Mouse (Mus musculus) hindbrain, embryonic 14.5 days (tissue): Measurements from ENCODE around the gene Nckipsd. TPM values are rescaled to one million over a fixed set of nuclear protein-coding genes. Genes with fewer than 3 reads are reported as not detected.

Experiments used
- ATAC-seq: fragments of 200-750 bp; cut with Nextera tagmentation; 2 replicates; pipeline ENCODE4 v1.8.0; 2017; ENCODE audit warnings: moderate number of reproducible peaks, mild to moderate bottlenecking, moderate TSS enrichment, moderate library complexity; ENCODE audit not compliant: low FRiP score
- DNase-seq: peaks from one replicate; pipeline ENCODE4 v3.0.0-alpha.2; 2015; ENCODE audit warnings: low spot score
- H3K27ac ChIP-seq: fragments of 300-500 bp; sonication (generic); 2 replicates; pipeline ENCODE4 v1.5.1; 2014; ENCODE audit warnings: mild to moderate bottlenecking, moderate library complexity
- H3K27me3 ChIP-seq: fragments of 300-500 bp; sonication (generic); 2 replicates; pipeline ENCODE4 v1.6.1; 2014; ENCODE audit warnings: mild to moderate bottlenecking, low read length, mixed read lengths; ENCODE audit not compliant: control insufficient read depth, insufficient read depth
- H3K36me3 ChIP-seq: fragments of 300-500 bp; sonication (generic); replicated peaks from 2 replicates; pipeline ENCODE4 v1.6.1; 2014; ENCODE audit not compliant: control insufficient read depth, insufficient read depth
- H3K4me1 ChIP-seq: fragments of 300-500 bp; sonication (generic); replicated peaks from 2 replicates; pipeline ENCODE4 v1.6.1; 2014; ENCODE audit warnings: antibody characterized with exemption, low read length, mixed read lengths; ENCODE audit not compliant: control insufficient read depth, insufficient read depth
- H3K4me2 ChIP-seq: fragments of 300-500 bp; sonication (generic); replicated peaks from 2 replicates; pipeline ENCODE4 v1.6.1; 2014; ENCODE audit warnings: mild to moderate bottlenecking, moderate library complexity
- H3K4me3 ChIP-seq: fragments of 300-500 bp; sonication (generic); replicated peaks from 2 replicates; pipeline ENCODE4 v1.5.1; 2014; ENCODE audit warnings: mild to moderate bottlenecking, low read length
- H3K9ac ChIP-seq: fragments of 300-500 bp; sonication (generic); 2 replicates; pipeline ENCODE4 v1.6.1; 2014
- H3K9me3 ChIP-seq: fragments of 300-500 bp; sonication (generic); 2 replicates; pipeline ENCODE4 v1.6.1; 2016; ENCODE audit warnings: low read length; ENCODE audit not compliant: control insufficient read depth
- WGBS: fragments of 180-500 bp; shearing (Covaris S2); extraction: QIAGEN DNeasy Blood & Tissue Kit; methylation state at CpG from one replicate; pipeline ENCODE4 v1.1.7; 2014; 5-methylcytosine and 5-hydroxymethylcytosine counted together
- polyA plus RNA-seq: library from polyadenylated mRNA; unstranded; fragments of >200 nt; fragmentation: Nextera tagmentation; extraction: Ambion mirVana; gene quantifications from 2 replicates; pipeline ENCODE4 v1.2.1, GENCODE M21; 2014

Nckipsd gene
- polyA plus RNA-seq, 1 experiment from 2014 or later, result 28.5 TPM

DNA sequence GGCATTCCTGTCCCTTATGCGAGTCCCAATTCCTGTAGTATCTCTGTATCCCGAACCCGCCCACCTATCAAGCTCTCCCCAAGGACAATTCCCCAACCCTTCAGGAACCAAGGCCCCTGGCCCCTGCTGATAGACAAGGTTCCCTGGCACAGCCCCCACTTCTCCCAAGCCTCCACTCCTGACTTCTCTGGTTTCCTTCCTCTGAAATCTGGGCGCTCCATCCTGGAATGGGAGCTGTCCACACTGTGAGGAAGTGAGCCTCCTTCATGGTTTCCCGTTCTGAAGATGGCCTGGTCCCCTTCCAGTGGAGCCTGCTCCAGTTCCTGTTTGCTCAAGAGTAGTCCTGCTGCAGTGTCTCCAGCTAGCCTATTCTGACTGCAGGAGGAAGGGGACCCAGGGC, 1.0 kb downstream of the Nckipsd start:
- no peak for ATAC-seq
- Histone ChIP-seq H3K9me3 (no peaks in the 10 kb centered on the region), H3K4me3 (peak overlapping the region; percentile 77), H3K27me3 (no peaks in the 10 kb centered on the region), H3K4me1 (peaks cover 15% of the 10 kb centered on the region), H3K36me3 (peaks cover 75% of the 10 kb centered on the region), H3K9ac (peak overlapping the region; percentile 80), H3K27ac (no peak overlapping the region), H3K4me2 (peak overlapping the region; percentile 93)
- WGBS, result 70% methylated on average over 5 of the region's 5 CpGs
- DNase-seq, result no peak

DNA sequence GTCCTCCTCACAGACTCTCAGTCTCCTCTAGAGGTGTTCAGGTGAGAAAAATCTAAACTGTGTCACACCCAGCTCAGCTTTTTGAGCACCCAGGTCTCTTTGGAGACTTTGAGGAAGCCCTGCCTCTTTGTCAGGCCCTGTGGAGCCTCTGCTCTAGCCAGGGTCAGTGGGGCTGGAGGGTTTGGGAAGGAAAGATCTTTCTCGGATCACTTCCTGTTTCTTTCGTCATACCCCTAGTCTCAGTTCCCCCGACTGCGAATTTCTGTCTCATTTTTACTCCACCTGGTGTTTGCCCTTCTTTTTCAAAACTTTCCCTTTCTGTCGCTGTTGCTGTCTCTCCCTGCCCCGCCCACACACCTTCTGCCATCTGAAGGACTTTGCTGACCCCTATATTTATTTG, 1.6 kb downstream of the Nckipsd start:
- 87% methylated on average over 6 of the region's 6 CpGs for WGBS
- Histone ChIP-seq H3K4me3 (no peak overlapping the region), H3K4me2 (0 out of 2 replicates have a peak overlapping the region, but pooled peaks have one; percentile 93)

DNA sequence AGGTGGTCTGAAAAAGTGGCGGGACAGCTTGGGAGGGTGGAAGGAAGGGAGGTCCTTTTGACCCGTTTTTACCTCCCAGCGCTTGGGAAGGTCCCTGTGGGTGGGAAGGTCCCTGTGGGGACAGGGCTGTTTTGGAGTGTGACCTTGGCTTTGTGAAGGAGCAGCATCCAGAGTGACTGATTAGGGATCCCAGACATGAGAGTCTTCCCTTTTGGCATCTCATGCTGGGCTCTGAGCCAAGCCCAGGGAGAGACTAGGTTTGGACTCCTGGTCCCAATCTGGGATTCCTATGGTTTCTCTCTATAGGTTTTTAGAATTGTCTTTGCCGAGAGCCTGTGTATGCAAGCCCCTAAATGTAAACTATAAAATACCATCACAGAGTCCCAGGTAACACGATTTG, 2.3 kb downstream of the Nckipsd start:
- Histone ChIP-seq H3K9ac (no peak overlapping the region), H3K4me2 (no peak overlapping the region), H3K27me3 (no peaks in the 10 kb centered on the region), H3K4me1 (peaks cover 15% of the 10 kb centered on the region), H3K9me3 (no peaks in the 10 kb centered on the region), H3K4me3 (no peak overlapping the region), H3K36me3 (peaks cover 75% of the 10 kb centered on the region), H3K27ac (no peak overlapping the region)
- DNase-seq (no peak), ATAC-seq (no peak)
- WGBS, result 89% methylated on average over 5 of the region's 5 CpGs

More for the DNA sequence above, 1.6 kb downstream of the Nckipsd start:
- H3K4me1 ChIP-seq, result peaks cover 15% of the 10 kb centered on the region
- ATAC-seq, result no peak
- peaks cover 75% of the 10 kb centered on the region for H3K36me3 ChIP-seq
- H3K9ac ChIP-seq, result 0 out of 2 replicates have a peak overlapping the region, but pooled peaks have one; percentile 80
- no peaks in the 10 kb centered on the region for H3K9me3 ChIP-seq
- DNase-seq, result no peak
- no peaks in the 10 kb centered on the region for H3K27me3 ChIP-seq
- no peak overlapping the region for H3K27ac ChIP-seq

DNA sequence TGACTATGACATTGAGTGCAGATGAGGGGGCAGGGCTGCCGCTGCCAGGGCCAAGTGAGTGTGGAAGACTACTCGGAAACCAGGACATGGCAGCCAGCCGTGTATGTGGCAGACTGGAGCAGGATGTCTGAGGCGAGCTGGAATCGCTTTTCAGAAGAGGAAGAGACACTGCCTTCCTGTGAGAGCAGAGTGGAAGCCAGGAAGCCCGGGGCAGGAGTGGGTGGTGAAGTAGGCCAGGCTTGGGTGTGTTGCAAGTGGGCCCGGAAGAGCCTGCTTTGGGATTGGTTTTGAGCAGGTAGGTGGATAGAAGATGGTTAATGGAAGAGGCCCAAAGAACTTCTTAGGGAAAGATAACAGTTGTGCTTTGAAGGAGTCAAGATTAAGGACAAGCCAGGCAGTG, 7.4 kb downstream of the Nckipsd start:
- Histone ChIP-seq H3K27ac (no peak overlapping the region), H3K4me3 (no peak overlapping the region), H3K4me2 (no peak overlapping the region), H3K36me3 (peaks cover 86% of the 10 kb centered on the region), H3K9me3 (no peaks in the 10 kb centered on the region), H3K27me3 (no peaks in the 10 kb centered on the region), H3K4me1 (no peaks in the 10 kb centered on the region), H3K9ac (no peak overlapping the region)
- WGBS, result 92% methylated on average over 7 of the region's 7 CpGs
- ATAC-seq (no peak), DNase-seq (no peak)

DNA sequence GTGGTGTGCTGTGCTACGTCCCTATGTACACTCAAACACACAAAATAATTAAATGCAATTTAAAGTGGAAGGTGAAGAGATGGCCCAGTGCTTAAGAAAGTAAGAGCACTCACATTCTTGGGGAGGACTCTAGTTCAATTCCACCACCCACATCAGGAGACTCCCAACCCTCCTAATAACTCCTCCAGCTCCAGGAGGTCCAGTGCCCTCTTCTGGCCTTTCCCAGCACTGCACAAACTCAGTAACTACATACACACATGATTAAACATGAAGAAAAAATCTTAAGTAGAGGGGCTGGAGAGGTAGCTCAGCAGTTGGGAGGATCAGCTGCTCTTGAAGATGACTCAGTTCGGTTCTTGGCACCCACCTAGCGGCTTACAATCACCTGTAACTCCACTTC, 11.3 kb downstream of the Nckipsd start:
- no peaks in the 10 kb centered on the region for H3K27me3 ChIP-seq
- no peak for ATAC-seq
- peaks cover 48% of the 10 kb centered on the region for H3K36me3 ChIP-seq
- H3K4me1 ChIP-seq, result peaks cover 10% of the 10 kb centered on the region; the same call in 1 of the 2 replicates
- no peak overlapping the region for H3K4me3 ChIP-seq
- H3K9ac ChIP-seq, result no peak overlapping the region
- H3K27ac ChIP-seq, result no peak overlapping the region
- H3K9me3 ChIP-seq, result no peaks in the 10 kb centered on the region
- peak; percentile 63 for DNase-seq
- no peak overlapping the region for H3K4me2 ChIP-seq
- 69% methylated on average over 3 of the region's 3 CpGs for WGBS

DNA sequence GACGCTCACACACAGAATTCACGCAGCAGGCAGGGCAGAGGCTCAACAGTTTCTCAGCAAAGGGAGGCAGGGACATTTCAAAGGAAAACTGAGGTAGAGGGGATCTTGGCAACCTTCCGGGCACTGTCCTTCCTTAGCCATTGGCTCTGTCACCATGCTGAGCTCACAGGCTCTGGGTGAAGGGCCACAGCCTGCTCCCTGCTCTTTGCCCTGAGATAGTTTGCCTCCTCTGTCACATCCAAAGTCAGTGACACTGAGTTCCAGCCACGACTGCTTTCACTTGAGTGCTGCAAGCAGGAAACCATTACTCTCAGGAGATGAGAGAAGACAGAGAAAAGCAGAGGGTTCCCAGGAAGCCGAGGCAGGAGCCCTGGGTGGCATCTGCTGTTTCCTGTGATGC, 11.9 kb downstream of the Nckipsd start:
- no peak overlapping the region for H3K4me2 ChIP-seq
- WGBS, result 73% methylated on average over 5 of the region's 5 CpGs

DNA sequence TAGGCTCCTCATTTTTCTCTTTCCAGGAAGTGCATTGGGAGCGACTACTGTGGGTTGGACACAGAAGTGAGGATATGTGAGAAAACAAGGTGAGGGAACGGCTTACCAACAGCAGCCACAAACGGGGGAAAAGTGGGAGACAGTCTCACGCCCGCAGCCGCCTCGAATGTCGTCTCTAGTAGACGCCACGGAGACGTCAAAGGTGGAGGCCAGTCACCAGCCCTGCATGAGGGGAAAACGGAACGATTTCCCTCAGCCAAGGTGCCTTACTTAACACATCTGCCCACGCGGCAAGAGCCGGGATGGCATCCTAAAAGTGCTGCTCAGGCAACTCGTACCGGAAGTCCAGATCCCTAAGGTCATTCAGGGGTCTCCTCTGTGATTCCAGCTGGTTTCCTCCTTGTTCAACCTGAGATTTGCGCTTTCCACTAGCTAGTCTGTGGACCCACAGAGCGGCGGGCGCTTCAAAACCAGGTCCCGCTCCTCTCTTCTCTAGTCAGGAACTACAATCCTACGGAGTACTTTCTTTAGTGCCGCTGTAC, 16.0 kb downstream of the Nckipsd start:
- Histone ChIP-seq H3K27ac (peak overlapping the region; percentile 79), H3K4me3 (peak overlapping the region; percentile 69), H3K4me1 (peaks cover 27% of the 10 kb centered on the region), H3K27me3 (peaks cover 11% of the 10 kb centered on the region), H3K4me2 (peak overlapping the region; percentile 86), H3K9me3 (no peaks in the 10 kb centered on the region), H3K9ac (peak overlapping the region; percentile 51), H3K36me3 (peaks cover 25% of the 10 kb centered on the region)
- ATAC-seq, result no peak
- WGBS, result 5% methylated on average over 25 of the region's 25 CpGs
- DNase-seq, result peak; percentile 30

More for the DNA sequence above, 11.9 kb downstream of the Nckipsd start:
- peaks cover 42% of the 10 kb centered on the region for H3K36me3 ChIP-seq
- no peaks in the 10 kb centered on the region for H3K9me3 ChIP-seq
- DNase-seq, result no peak
- no peak for ATAC-seq
- no peaks in the 10 kb centered on the region for H3K27me3 ChIP-seq
- H3K27ac ChIP-seq, result no peak overlapping the region
- H3K4me1 ChIP-seq, result peaks cover 10% of the 10 kb centered on the region; the same call in 1 of the 2 replicates
- H3K4me3 ChIP-seq, result no peak overlapping the region
- no peak overlapping the region for H3K9ac ChIP-seq

DNA sequence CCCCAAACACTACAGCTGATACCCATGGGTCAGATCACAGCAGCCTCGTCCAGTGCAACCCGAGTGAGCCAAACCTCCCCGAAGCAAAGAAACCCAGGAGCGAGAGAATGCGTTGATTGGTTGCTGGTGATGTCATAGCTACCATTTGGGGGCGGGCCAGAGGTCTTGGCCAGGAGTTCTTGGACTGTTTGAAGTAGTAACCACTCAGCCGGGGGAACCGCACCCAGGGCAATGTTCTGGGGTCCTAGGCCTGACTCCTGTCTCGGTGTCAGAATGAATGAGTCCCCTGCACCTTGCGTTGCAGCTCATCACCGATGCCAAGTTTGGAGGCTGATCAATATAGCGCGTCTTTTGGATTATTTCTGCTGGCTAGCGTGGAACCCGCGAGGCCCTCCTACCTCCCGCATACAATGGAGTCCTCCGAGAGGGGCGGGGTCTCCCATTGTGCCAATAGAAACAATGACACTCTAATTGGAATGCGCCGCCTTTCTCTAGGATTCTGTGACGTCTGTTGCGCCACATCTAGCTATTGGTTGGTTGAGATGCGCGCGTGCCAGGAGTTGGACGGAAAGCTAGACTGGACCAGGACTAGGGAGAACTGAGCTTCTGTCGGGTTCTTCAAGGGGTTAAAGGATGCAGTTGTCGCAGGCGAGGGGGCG, 16.7 kb downstream of the Nckipsd start:
- H3K4me1 ChIP-seq, result peaks cover 30% of the 10 kb centered on the region

DNA sequence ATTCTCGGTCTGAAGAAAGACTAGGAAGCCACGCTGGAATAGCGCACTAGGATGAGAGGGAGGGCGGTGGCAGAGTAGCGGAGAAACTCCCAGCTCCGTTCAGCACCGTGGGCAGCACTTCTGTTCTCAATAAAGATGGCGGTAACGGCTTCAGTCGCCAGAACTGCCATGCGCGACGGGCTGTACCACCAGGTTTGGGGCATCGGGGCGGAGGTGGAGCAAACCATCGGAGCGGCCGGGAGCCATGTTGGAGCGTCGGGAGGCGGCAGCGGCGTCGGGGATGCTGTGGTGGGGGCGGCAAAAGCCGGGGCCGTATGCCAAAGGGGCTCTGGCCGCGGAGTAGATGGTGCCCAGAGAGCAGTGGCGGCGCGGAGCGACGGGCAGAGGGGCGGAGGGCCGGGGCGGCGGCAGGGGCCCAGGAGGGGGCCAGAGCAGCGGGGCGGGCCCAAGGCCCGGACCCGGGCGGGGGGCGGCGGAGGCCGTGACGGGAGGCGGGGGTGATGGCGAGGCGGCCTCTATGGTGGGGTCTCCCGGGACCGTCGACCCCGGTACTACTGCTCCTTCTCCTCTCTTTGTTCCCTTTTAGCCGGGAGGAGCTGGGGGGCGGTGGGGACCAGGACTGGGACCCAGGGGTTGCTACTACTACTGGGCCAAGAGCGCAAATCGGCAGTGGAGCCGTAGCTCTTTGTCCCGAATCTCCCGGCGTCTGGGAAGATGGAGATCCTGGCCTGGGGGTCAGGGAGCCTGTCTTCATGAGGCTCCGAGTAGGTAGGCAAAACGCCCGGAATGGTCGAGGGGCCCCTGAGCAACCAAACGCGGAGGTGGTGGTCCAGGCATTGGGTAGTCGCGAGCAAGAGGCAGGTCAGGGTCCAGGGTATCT, 17.9 kb downstream of the Nckipsd start, which contains the start of gene Celsr3:
Gene Celsr3, plus strand, starts transcription at position 501 of the 880 bp plus-strand sequence.
- Histone ChIP-seq H3K4me3 (peak within 1 kb of the TSS; percentile 69), H3K9me3 (no peaks in the 10 kb centered on the region), H3K4me1 (peaks cover 42% of the 10 kb centered on the region), H3K27me3 (peaks cover 24% of the 10 kb centered on the region), H3K36me3 (peaks cover 40% of the 10 kb centered on the region), H3K27ac (peak within 1 kb of the TSS; percentile 85), H3K4me2 (peak within 1 kb of the TSS; percentile 86), H3K9ac (peak within 1 kb of the TSS; percentile 83)
- 2% methylated on average over 57 of the region's 70 CpGs for WGBS
- DNase-seq, result peak; percentile 91
- peak; percentile 61 for ATAC-seq

More for the DNA sequence above, 16.7 kb downstream of the Nckipsd start:
- H3K9ac ChIP-seq, result peak overlapping the region; percentile 83
- peak; percentile 92 for ATAC-seq
- H3K4me2 ChIP-seq, result peak overlapping the region; percentile 86
- peak; percentile 94 for DNase-seq
- peak overlapping the region; percentile 69 for H3K4me3 ChIP-seq
- peaks cover 14% of the 10 kb centered on the region for H3K27me3 ChIP-seq
- WGBS, result under 1% methylated on average over 31 of the region's 31 CpGs
- no peaks in the 10 kb centered on the region for H3K9me3 ChIP-seq
- H3K27ac ChIP-seq, result peak overlapping the region; percentile 85
- H3K36me3 ChIP-seq, result peaks cover 28% of the 10 kb centered on the region
